Mouse (Mus musculus) MEL (cell line): Measurements from ENCODE around the gene Sytl3.
"Not testable (repeated sequence)": the region's sequence is repeated elsewhere in the genome, so short reads cannot be mapped to it uniquely, and the experiment has no call there.

ENCODE experiments used
- MAZ ChIP-seq: IDR thresholded peaks from 2 replicates; pipeline ENCODE4 v1.6.1; 2012; ENCODE audit warnings: low read depth, mild to moderate bottlenecking, inconsistent platforms, low read length, improper control_type of control experiment
- MXI1 ChIP-seq: IDR thresholded peaks from 2 replicates; pipeline ENCODE4 v1.6.1; 2011; ENCODE audit warnings: mild to moderate bottlenecking, low read depth, low read length, improper control_type of control experiment
- POLR2A ChIP-seq, 2 experiments: IDR thresholded peaks; 2 replicates each; pipeline ENCODE4 v1.6.1; 2011 to 2012; ENCODE audit warnings: low read length in 2 of 2, mild to moderate bottlenecking in 2 of 2, control low read depth in 1 of 2, improper control_type of control experiment in 1 of 2, low read depth in 1 of 2, moderate library complexity in 1 of 2; ENCODE audit not compliant: control insufficient read depth in 1 of 2, insufficient read depth in 1 of 2, poor library complexity in 1 of 2

GRCm38 (mm10) chr17:6706448-6706847 is 47.6 kb downstream of the Sytl3 start:
- TF ChIP-seq MAZ; POLR2A (IDR thresholded peaks at IDR 0.05; ENCODE audit: control insufficient read depth in 1 of 2, insufficient read depth in 1 of 2, low read depth in 1 of 2, low read length in 2 of 2, poor library complexity in 1 of 2); MXI1: not testable (repeated sequence)
